ENCODE assay signal across 8 mouse cellular contexts in genomic region chr4:135248250-135249018, GRCm38 (mm10). TPM values are rescaled to one million over a fixed set of nuclear protein-coding genes. Genes with fewer than 3 reads are reported as not detected.
DNase-seq lines count a peak whose midpoint lies in the region; ATAC-seq lines count a peak whose summit lies in the region.
"Had no signal": no experiment of that assay in that cellular context is flagged by ENCODE, and none has a peak within 500 bp of the region (broad histone marks: within the 10 kb centered on the region; RNA-seq: fewer than 3 reads in every experiment).

No protein-coding gene starts in this region.

- no peaks in the 10 kb centered on the region for H3K9me3 ChIP-seq in kidney, embryonic 16.5 days (ENCODE audit: low read length)
- H3K9me3 ChIP-seq: midbrain, embryonic 15.5 days had no signal

- H3K36me3 ChIP-seq in kidney, embryonic 16.5 days (ENCODE audit: insufficient read depth, low read length): peaks cover 9% of the 10 kb centered on the region; the same call in 1 of the 2 replicates
- H3K36me3 ChIP-seq: midbrain, embryonic 15.5 days had no signal

- H3K4me2 ChIP-seq in kidney, embryonic 16.5 days (replicated peaks; ENCODE audit: low read depth, low read length): no peak overlapping the region
- H3K4me2 ChIP-seq: midbrain, embryonic 15.5 days had no signal

- no peak for ATAC-seq in kidney, embryonic 16.5 days (ENCODE audit: low FRiP score, low TSS enrichment)
- peak; percentile 25; the same call in 1 of the 2 replicates for ATAC-seq in megakaryocyte-erythroid progenitor cell, adult 5-6 weeks (replicated peaks; ENCODE audit: low FRiP score, low TSS enrichment, poor library complexity, severe bottlenecking)
- ATAC-seq: midbrain, embryonic 15.5 days had no signal

- H3K27me3 ChIP-seq in kidney, embryonic 16.5 days (ENCODE audit: insufficient read depth, low read length): no peaks in the 10 kb centered on the region
- H3K27me3 ChIP-seq: midbrain, embryonic 15.5 days had no signal

- no peak for DNase-seq in kidney, postnatal 4 days
- peak; percentile 23 to 46 for DNase-seq in CD8-positive naive resting alpha-beta T cell, adult 2 months (ENCODE audit: low read depth in 2 of 2, low spot score in 2 of 2)
- DNase-seq in T-cell, adult 2 months (ENCODE audit: low spot score): peak; percentile 57
- no peak for DNase-seq in adrenal gland, postnatal 4 days (ENCODE audit: low spot score in 2 of 2)
- no peak for DNase-seq in left cerebral cortex, postnatal 4 days

- 75% methylated on average over 9 of the region's 9 CpGs for WGBS in kidney, embryonic 16.5 days

- H3K4me1 ChIP-seq in kidney, embryonic 16.5 days (ENCODE audit: insufficient read depth, low read length): peaks cover 52% of the 10 kb centered on the region

- intact Hi-C loops in left cerebral cortex, postnatal 4 days (cut with DNase I): no loop called here

- 0 out of 2 replicates have a peak overlapping the region, but pooled peaks have one; percentile 5 for H3K9ac ChIP-seq in kidney, embryonic 16.5 days (replicated peaks; ENCODE audit: low read length)
- H3K9ac ChIP-seq: midbrain, embryonic 15.5 days had no signal

- H3K4me3 ChIP-seq in kidney, embryonic 16.5 days (ENCODE audit: low read length): no peak overlapping the region
- H3K4me3 ChIP-seq: midbrain, embryonic 15.5 days had no signal

- H3K27ac ChIP-seq in kidney, embryonic 16.5 days (ENCODE audit: low read length): peak overlapping the region; percentile 35

RNA-seq across cellular contexts. Expression of gene Clic4, which starts 24.2 kb away (rescaled TPM):
- 209 and 228 TPM in 2 replicates for polyA plus RNA-seq in kidney, embryonic 16.5 days (2015; fragmentation: Nextera tagmentation; extraction: Ambion mirVana)
- total RNA-seq in megakaryocyte-erythroid progenitor cell, adult 5-6 weeks (2014; fragmentation: Nextera tagmentation): 77.8 and 83.9 TPM in 2 replicates
- total RNA-seq in megakaryocyte-erythroid progenitor cell, adult 5-6 weeks (2017): 79.0 and 86.0 TPM in 2 replicates
- total RNA-seq in adrenal gland, postnatal 4 days (2021): 10 to 100 TPM; 83.9 to 96.2 TPM
- 10 to 100 TPM; 27.6 to 27.8 TPM for total RNA-seq in left cerebral cortex, postnatal 4 days (2021)

Comparison
In these comparisons a context has a peak if more than half of its experiments do, and no peak if none do; other contexts are left out.
1. DNase-seq: peak in CD8-positive naive resting alpha-beta T cell, adult 2 months (2 of 2) and T-cell, adult 2 months (single experiment); none in kidney, postnatal 4 days (0 of 2), adrenal gland, postnatal 4 days (0 of 2) and left cerebral cortex, postnatal 4 days (single experiment).